In the genomic region with DNA sequence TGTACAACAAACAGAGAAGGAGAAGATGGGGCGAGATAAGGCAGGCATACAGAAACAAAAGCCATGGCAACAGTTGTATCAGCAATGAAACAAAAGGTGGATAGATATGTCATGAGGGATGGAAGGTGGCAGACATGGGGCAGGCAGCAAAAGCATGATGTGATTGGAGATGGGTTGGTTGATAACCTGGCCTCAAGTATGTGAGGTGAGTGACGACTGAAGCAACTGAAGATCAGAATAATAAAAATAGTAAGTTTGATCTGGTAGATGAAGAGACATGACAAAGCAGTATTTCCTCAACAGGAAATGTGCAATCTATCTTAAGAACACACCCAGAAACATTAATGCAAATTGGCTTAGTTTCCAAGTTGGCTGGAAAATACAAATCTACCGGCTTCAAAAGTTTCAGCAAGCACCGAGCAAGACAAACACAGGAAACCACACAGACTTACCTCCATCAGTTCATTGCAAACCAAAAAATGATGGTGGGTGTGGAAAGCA, we compare ENCODE assay signal across 32 mouse cellular contexts. TPM values are rescaled to one million over a fixed set of nuclear protein-coding genes. Genes with fewer than 3 reads are reported as not detected.
DNase-seq lines count a peak whose midpoint lies in the region; ATAC-seq and TF ChIP-seq lines count a peak whose summit lies in the region.
"Had no signal": no experiment of that assay in that cellular context is flagged by ENCODE, and none has a peak within 500 bp of the region (broad histone marks: within the 10 kb centered on the region; RNA-seq: fewer than 3 reads in every experiment).

No protein-coding gene starts in this region.

- peak in 1 of 2 experiments; percentile 29 for DNase-seq in spleen, adult 2 months (ENCODE audit: low read depth in 1 of 2, low spot score in 2 of 2)
- no peak for DNase-seq in spleen, postnatal 14 days (ENCODE audit: low spot score in 2 of 2)
- peak; percentile 64 for DNase-seq in T-cell, adult 2 months (ENCODE audit: low spot score)
- no peak for DNase-seq in cerebellum, postnatal 4 days (ENCODE audit: low spot score in 2 of 2)
- no peak for DNase-seq in urinary bladder, postnatal 4 days (ENCODE audit: low spot score in 2 of 2)
- no peak for DNase-seq in embryo, embryonic 9.5 days (ENCODE audit: extremely low spot score)
- DNase-seq: adrenal gland, adult 2 months; adrenal gland, postnatal 36 days; cerebellum, adult 18-20 months; cerebellum, postnatal 14 days; gastrocnemius, postnatal 25 days; heart, adult 11 months; heart, postnatal 10 days; kidney, adult 2 months; kidney, postnatal 4 days; left cerebral cortex, postnatal 4 days; liver, postnatal 0 days; lung, postnatal 36 days; thymus, adult 2 months had no signal

- H3K4me1 ChIP-seq in spleen, adult 2 months (ENCODE audit: control insufficient read depth, insufficient read depth, insufficient read length): peaks cover 8% of the 10 kb centered on the region; the same call in 1 of the 2 replicates
- H3K4me1 ChIP-seq in small intestine, adult 2 months (ENCODE audit: control insufficient read depth, insufficient read depth, insufficient read length, low read length): peaks cover 2% of the 10 kb centered on the region; the same call in 1 of the 2 replicates
- H3K4me1 ChIP-seq: embryonic facial prominence, embryonic 12.5 days; heart, embryonic 13.5 days; hindbrain, embryonic 15.5 days; intestine, embryonic 15.5 days; liver, embryonic 12.5 days had no signal

- H3K27me3 ChIP-seq in spleen, adult 2 months (ENCODE audit: control insufficient read depth, insufficient read depth, low read length): no peaks in the 10 kb centered on the region
- H3K27me3 ChIP-seq in small intestine, adult 2 months (ENCODE audit: control insufficient read depth, insufficient read depth, low read length): no peaks in the 10 kb centered on the region
- H3K27me3 ChIP-seq: embryonic facial prominence, embryonic 12.5 days; heart, embryonic 13.5 days; hindbrain, embryonic 15.5 days; intestine, embryonic 15.5 days; liver, embryonic 12.5 days; midbrain, embryonic 15.5 days; Patski had no signal

- H3K4me3 ChIP-seq in spleen, adult 2 months (ENCODE audit: extremely low read depth, insufficient read depth, insufficient read length): no peak overlapping the region
- H3K4me3 ChIP-seq in small intestine, adult 2 months (ENCODE audit: low read depth, low read length): no peak overlapping the region
- H3K4me3 ChIP-seq: embryonic facial prominence, embryonic 12.5 days; heart, embryonic 13.5 days; hindbrain, embryonic 15.5 days; intestine, embryonic 15.5 days; liver, embryonic 12.5 days; midbrain, embryonic 15.5 days had no signal

- TF ChIP-seq CTCF in spleen, adult 2 months (IDR thresholded peaks at IDR 0.05; ENCODE audit: extremely low read depth, insufficient read depth, insufficient read length, insufficient replicate concordance): no peak
- no peak for TF ChIP-seq CTCF in small intestine, adult 2 months (IDR thresholded peaks at IDR 0.05; ENCODE audit: extremely low read depth, insufficient read length, insufficient replicate concordance, low read depth, low read length)

- ATAC-seq in megakaryocyte, adult 5-6 weeks (ENCODE audit: poor library complexity, severe bottlenecking): 0 out of 2 replicates have a peak, but pooled peaks have one; percentile 18
- ATAC-seq: forebrain, embryonic 14.5 days; intestine, embryonic 15.5 days; liver, embryonic 12.5 days; liver, postnatal 0 days; midbrain, embryonic 15.5 days; Patski had no signal

- WGBS in spleen, adult 2 months: 29% methylated on average over 4 of the region's 4 CpGs
- WGBS in small intestine, adult 2 months: 69% methylated on average over 4 of the region's 4 CpGs

- H3K27ac ChIP-seq in spleen, adult 2 months (ENCODE audit: insufficient read depth, low read length): peak overlapping the region; percentile 60
- H3K27ac ChIP-seq in small intestine, adult 2 months (ENCODE audit: insufficient read depth, low read depth, low read length): peak overlapping the region; percentile 2; the same call in 1 of the 2 replicates
- H3K27ac ChIP-seq: embryonic facial prominence, embryonic 12.5 days; heart, embryonic 13.5 days; hindbrain, embryonic 15.5 days; intestine, embryonic 15.5 days; kidney, postnatal 0 days; liver, embryonic 12.5 days; midbrain, embryonic 15.5 days; stomach, postnatal 0 days had no signal

- no peak for TF ChIP-seq POLR2A in spleen, adult 2 months (IDR thresholded peaks at IDR 0.05; ENCODE audit: low read depth, low read length)
- no peak for TF ChIP-seq POLR2A in small intestine, adult 2 months (IDR thresholded peaks at IDR 0.05; ENCODE audit: low read depth, low read length)

- H3K36me3 ChIP-seq in spleen, adult 2 months (ENCODE audit: control insufficient read depth, insufficient read depth, low read length): no peaks in the 10 kb centered on the region
- 0 out of 2 replicates have a peak, but pooled peaks cover 2% of the 10 kb centered on the region for H3K36me3 ChIP-seq in small intestine, adult 2 months (ENCODE audit: control insufficient read depth, insufficient read depth, low read length)
- H3K36me3 ChIP-seq: embryonic facial prominence, embryonic 12.5 days; G1E; heart, embryonic 13.5 days; hindbrain, embryonic 15.5 days; intestine, embryonic 15.5 days; midbrain, embryonic 15.5 days had no signal

RNA-seq across cellular contexts. Expression of gene Smco4, which starts 57.3 kb away (rescaled TPM):
- 7.0 and 8.0 TPM in 2 replicates for polyA plus RNA-seq in spleen, adult 2 months (2012; rRNA removed)
- total RNA-seq in megakaryocyte, adult 5-6 weeks (2015): 5.3 and 8.3 TPM in 2 replicates
- total RNA-seq in megakaryocyte, adult 5-6 weeks (2017): 0.73 and 1.3 TPM in 2 replicates
- polyA plus RNA-seq in small intestine, adult 2 months (2012; rRNA removed): 6.8 and 15.2 TPM in 2 replicates
- polyA plus RNA-seq: G1E had no signal
